Mouse (Mus musculus) adrenal gland, postnatal 14 days (tissue): Measurements from ENCODE around the gene Cerk. TPM values are rescaled to one million over a fixed set of nuclear protein-coding genes. Genes with fewer than 3 reads are reported as not detected.
"Not testable (repeated sequence)": the region's sequence is repeated elsewhere in the genome, so short reads cannot be mapped to it uniquely, and the experiment has no call there.

Experiments
- DNase-seq: peaks from one replicate; pipeline ENCODE4 v3.0.0; 2021; ENCODE audit warnings: mixed read lengths
- total RNA-seq: library from RNA; stranded (reverse); gene quantifications from 2 replicates; pipeline ENCODE4 v1.2.3, GENCODE M21; 2021

The Cerk gene
- total RNA-seq, 1 experiment from 2014 or later: 31.5 TPM

DNA sequence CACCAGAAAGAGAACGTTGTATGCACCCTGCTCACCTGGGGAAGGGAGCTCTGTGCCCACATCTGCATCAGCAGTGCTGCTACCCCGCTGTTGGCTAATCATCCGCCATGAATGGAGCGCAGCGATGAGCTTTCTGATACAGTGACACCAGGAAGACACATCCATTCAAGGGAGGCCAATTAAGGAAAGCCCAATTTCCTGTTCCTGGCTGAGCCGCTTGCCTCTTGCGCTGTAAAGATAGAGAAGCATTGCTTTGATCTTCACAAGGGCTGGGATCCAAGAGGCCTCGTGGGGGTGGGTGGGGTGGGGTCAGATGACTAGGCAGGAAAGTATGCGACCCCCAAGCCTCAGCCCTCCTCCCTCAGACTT, 72.6 kb downstream of the Cerk start:
- DNase-seq: no peak

DNA sequence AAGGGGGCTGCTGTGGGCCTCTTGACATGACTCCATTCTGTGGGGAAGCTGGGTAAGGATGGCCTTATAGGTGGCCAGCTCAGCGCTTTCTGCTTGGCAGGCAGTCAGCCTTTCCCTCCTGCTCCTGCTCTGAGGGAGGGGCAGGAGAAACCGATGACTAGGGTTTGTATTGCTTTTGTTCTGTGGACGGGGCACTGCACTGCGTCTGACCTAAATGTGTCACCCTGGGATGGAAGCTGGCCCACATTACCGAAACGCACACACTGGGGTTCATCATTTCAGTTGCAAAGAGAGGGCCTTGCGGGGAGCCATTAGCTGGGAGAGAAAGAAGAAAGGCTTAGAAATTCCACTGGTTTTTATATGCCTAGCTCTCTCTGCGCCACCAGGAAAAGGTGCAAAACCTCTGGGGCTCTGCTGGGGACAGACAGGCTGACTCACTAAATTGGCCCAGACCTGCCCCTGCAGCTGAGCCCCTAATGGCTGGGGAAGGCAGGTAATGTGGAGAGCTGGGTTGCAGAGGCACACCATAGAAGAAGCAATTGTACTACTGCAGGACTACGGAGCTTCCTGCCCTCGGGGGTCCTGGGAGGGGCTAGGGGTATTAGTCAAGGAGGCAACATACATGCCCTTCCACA, 73.1 kb downstream of the Cerk start:
- peak; percentile 71 for DNase-seq

DNA sequence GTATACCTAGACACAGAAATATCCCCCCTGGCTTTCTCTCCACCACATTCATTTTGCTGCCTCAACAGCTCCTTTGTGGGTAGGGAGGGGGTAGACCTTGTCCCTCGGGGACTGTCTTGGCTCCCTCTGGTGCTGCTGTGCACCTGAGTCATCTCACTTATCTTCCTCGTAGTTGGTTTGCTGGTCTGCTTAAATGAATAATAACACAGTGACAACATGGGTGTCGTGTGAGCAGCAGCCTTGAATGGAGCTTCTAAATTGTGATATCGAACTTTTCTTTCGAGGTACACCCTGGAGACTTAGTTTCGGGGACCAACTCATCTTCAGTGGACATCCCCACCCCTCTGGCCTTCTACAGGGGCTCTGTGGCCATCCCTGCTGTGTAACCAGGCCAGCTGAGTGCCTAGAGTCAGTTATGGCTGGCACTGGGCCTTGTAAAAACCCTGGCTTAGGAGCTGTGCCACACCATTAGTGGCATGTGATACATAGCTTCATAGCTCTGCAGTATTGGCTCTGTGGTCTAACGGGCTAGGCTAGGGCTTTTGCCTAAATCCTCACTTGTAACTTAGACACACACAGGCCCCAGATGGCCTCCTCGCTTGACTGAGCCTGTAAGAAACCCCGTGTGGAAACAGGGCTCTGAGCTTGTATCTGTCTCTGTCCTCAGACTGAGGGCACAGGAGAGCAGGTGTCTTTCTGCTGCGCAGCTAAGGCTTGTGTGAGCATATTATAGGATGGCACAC, 75.4 kb downstream of the Cerk start:
- no peak for DNase-seq

DNA sequence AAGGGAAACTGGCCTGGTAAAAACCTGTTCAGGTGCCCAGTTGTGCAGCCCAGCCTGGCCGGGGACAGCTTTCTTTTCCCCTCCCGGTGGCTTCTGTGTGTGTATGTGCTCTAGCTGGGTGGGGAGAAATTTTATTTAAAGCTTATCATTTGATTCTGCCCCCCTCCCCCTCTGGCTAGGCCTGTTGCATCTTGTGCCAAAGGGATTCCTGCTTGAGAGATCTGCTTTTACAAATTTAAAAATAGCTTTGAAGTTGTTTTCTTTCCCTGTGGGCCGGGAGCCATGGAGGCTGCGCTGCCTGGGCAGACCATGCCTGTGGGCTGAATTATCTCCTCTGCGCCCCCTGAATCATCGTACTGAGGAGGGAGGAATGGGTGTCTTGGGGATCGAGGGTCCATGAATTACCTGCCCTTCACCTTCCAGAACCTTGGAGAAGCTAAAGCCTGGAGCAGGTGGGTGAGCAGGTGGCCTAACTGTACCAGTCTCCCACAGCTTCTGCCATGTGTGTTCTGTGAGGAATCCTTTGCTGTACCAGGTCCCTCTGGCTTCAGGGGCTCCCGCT, 76.2 kb downstream of the Cerk start:
- peak; percentile 43 for DNase-seq

DNA sequence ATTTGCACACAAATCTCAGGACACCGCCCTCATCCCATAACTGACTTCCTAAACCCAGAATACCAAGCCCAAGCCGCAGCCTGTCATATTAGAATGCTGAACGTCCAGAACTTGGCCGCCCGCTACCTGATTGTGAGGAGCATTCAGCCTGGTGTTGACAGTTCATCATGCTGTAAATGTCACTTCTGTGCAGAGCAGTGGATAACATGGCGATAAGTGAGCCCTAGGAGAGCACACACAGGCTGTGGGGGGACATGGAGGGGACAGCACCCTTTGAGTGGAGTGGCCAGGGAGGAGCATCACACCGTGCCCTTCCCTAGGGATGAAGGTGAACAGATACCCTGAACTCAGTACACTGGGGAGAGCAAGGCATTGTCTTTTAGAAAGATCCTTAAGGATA, 76.7 kb downstream of the Cerk start:
- DNase-seq: no peak

DNA sequence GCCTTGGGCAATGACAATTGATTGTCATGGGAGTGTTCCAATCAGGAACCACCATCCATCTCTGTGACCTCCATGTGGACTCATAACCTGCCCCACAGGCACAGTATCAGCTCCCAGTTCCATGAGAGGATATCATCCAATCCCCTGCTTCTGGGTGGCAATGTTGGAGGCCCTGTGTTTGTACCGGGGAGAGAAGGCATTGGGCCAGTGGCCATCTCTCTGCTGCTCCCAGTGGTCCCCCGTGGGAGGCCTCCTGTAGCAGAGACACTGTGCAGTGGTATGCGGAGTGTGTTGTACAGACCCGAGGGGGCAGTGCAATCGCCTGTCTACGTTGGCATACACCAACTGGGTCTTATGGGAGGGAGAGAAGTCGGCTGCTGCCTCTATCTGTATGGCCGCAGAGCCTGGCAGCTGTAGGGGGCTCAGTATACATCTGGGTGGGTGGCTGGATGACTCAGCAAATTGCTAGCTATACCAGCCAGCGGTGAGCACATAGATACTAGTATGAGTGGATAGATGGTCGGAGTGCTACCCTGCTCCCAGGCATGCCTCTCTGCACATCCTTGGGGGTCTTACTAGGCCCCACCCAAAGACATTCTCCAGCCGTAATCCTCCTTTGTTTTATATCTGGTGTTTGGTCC, 78.0 kb downstream of the Cerk start:
- DNase-seq: no peak

DNA sequence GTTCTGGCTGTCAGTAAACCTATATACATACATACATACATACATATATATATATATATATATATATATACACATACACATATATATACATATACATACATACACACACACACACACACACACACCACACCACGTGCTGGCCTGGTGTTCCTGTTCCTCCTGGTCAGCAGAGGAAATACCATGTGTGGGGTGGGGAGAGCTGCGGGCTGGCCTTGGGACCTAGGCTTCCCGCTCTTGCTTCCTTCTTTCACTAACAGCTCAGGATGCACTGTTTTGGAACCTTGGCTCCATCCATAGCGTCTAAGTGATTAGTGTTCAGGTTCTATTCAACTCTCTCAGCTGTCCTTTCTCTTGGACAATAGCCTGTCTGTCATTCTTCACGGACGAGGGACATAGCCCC, 80.2 kb downstream of the Cerk start:
- DNase-seq: no peak

DNA sequence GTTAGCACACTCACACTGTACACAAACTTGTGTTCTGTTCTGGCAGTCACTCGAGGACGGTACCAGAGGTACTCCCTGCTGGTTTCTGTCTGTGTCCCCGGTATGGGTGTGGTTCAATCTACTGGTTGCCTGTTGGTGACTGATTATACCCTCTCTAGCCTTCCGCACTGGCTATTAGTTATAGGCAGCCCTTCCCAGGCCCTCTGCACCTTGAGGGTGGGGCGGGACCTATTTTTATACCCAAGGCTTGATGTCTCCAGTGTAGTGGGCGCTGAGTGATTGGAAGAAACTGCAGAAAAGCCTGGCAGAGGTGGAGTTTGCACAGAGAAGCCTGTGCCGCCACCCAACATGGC, 80.6 kb downstream of the Cerk start:
- DNase-seq: no peak

DNA sequence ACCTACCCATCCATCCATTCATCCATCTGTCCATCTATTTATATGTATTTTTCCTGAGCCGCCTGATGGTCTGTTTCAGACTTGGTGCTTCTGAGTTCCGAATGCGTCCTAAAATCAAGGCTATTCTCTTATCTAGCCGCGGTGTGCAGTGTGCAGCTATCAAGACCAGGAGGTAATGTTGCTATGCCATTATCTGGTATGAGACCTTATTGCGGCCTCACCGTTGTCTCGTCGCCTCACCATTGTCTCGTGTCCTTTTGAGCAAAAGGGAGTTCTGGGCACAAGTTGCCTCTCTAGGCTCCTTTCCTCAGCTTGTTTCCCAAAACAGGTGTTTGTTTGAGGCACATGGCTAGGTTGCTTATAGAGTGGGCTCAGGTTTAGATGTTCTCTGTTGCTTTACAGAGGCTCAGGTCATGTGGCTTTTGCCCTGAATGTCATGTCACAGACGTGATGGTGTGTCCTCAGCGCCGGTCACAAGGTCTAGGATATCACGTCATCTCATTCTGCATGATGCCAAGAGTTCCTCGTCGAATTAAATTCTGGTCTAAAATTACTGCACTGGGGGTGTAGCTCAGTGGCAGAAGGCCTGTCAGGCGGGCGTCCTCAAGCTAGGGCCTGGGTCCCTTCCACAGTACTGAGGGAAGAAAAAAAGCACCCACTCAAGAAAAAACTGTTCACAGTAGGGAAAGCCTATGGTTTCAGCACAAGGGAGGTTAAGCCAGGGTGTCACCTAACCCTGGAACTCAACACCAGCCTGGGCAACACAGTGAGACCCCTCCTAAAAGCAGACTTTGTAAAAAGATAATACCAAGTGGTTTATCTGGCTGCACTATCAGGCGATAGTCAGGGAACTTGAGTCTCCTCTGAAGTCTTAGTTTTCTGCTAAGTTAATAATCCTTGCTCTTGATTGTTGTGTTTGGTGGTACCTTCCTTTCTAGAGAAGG, 81.3 kb downstream of the Cerk start:
- DNase-seq: no peak

DNA sequence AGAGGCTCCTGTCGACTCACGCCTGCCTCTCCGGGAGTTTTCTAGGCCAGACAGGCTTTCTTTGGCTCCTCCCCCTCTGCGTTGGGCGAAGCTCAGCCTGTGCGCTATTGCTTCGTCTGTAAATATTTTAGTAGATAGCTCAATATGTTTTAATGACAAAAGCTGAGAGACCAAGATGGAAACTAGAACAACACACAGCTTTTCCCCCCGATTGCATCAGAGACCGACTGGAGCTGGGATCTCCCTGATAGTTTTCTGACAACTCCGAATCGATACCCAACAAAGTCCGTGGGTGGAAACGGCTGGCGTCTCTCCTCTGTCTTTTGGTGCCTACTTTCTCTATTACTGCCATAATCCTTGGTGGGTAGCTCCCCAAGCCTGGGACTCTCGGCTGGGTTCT, 83.6 kb downstream of the Cerk start:
- no peak for DNase-seq

DNA sequence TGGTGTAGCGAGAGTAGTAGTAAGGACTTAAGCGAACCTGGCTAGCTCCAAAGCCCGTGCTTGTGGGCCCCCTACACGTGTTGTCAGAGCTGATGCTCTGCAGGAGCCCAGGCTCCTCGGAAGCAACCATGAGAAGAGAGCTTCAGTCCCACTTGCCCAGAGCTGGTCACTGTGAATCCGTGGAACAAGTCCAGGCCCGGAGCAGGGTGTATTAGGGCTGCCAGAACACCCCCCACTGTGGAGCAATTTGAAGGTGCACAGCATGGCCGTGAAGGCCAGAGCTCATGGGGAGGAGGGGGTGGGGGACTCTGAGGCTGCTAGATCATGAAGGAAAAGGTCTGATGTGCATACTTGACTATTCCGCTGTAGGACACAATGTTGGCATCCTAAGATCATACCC, 84.4 kb downstream of the Cerk start:
- DNase-seq: no peak

DNA sequence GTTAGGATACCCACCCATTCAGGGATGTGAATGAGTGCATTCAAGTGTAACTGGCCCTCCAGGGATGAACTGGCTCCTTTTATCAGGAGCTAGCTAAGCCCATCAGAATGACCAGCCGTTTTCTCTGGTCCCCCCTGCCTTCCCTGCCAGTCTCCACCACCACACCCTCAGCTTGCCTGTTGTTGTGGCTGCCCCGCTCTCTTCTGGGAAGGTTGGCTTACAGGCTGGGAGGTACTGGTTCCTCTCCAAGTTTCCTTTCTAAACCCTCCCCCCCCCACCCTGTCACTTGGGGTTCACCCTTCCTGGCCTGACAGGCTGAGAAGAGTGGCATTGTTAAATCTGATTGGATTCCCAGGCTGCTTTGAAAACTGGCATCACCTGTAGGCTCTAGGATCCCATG, 88.1 kb downstream of the Cerk start:
- DNase-seq: no peak

DNA sequence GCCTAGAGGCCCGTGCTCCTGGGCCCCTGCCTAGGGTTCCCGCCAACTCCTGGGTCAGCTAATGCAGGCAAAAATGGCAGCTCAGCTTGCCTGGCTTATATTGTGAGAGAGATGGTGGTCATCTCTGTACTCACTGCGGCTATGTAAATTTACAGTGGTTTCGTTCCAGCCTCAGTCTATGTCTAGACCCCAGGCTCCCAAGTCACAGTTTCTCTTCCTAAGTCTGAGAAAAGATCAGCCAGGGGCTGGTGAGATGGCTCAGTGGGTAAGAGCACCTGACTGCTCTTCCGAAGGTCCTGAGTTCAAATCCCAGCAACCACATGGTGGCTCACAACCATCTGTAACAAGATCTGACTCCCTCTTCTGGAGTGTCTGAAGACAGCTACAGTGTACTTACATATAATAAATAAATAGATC, 89.3 kb downstream of the Cerk start:
- DNase-seq: not testable (repeated sequence)

DNA sequence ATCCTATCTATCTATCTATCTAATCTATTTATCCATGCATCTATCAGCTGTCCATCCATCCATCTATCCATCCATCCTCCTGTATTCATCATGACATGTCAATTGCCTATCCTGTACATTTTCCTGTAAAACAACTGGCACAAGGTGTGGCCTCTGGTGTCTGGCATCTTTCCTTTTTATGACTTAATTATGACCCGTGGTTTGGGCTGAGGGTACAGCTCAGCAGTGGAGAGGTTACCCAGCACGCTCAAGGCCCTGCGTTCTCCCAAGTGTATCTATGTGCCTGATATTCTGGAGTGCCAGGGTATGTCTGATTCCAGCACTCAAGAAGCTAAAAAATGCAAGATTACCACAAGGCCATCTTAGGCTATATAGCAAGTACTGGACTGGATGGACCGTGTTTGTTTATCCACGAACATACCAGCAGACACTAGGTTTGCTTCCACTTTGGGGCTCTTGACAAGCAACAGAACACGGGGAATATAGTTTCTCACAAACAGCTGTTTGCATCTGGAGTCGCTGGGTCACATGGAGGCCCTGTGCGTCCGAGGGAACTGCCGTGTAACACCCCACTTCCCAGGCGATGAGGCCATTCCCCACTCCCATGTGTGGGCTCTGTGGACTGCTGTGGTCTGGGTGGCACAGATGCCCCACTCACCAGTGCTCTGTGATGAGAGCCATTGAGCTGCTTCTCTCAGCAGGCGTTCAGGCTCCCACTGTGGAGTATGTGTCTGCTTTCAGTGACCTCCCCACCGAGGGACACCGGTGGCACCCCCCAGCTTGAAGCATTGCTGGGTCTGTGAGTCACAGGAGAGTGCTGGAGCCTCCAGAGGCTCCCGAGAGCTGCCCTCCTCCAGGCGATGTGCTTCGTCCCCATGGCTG, 90.0 kb downstream of the Cerk start:
- no peak for DNase-seq

DNA sequence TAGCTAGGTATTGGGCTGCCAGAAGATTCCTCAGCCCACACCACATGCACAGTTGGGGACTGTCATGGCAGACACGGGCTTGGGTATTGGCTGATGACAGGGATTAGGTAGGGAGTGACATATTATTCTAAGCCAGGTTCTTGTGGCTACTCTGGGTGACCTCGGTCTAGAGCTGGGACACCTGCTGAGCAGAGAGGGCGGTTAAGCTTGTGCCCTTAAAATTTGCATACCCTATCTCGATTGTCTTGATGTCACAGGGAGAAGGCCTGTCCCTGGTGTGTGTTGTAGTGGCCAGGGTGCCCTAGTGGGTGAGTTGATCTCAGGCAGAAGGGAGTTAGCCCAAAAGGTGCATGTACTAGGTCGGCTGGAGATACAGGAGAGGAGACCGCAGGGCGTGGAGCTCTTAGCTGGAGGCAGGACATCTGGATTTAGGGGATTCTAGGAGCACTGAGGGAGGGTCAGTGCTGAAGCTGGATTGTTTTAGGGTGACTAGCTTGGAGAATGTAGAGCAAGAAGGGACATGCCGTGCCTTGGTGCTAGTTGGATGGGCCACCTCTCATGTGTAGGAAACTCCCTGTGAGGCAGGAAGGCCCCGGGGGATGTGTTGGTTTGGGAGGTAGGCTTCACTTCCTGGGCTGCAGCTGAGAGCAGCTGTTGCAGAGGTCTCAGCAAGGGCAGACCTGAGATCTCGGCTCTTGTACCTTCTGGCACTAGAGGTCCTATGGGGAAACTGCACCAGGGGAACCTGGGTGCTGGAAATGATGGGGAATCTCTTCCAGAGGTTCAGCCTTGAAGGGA, 91.4 kb downstream of the Cerk start:
- no peak for DNase-seq

DNA sequence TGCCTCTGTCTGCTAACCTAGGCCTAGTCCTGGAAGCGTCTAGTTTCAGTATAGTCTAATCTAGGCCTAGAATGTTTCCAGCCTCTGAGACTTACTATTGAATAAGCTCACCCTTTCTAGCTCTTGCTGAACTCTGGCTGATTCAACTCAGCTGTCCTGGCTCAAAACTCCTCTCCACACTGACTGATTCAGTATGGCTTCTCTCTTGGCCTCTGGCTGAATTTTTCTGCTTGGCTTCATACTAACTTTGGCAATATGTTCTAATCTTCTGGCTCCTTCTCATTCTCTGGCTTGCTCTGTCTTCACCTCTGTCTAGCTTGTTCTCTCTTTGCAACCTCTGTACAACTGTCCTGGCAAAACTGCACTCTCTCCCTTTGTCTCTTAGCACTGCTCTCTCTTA, 92.7 kb downstream of the Cerk start:
- DNase-seq: no peak

DNA sequence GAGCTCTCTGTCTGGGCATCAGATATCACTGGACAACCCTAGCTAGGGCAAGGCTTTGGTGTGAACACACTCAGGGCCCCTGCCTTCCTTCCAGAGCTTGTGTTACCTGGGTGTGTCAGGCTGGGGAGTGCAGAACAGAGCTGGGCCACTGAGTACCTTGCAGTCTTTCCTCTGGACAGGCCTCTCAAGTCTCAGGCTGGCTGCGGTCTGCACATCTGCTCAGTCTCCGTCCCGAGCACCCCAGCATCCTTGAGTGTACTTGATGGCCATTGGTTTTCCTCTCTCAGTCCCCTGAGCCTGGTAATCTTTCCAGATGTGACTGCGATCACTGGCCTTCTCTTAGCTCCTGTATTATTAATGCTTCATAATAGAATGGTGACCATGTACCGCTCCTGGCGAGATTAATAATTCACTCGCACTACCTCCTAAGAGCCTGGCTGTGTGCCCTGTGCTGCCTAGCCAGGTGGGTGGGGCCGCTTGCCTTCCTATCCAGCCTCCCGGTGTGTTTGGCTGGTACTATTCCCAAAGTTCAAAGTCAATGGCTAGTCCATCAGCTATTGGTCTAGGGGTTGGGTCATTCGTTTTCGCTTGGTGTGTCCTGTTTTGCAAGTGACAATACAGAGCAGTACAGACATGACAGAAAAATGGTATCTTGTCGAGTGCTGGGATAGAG, 93.8 kb downstream of the Cerk start:
- no peak for DNase-seq

DNA sequence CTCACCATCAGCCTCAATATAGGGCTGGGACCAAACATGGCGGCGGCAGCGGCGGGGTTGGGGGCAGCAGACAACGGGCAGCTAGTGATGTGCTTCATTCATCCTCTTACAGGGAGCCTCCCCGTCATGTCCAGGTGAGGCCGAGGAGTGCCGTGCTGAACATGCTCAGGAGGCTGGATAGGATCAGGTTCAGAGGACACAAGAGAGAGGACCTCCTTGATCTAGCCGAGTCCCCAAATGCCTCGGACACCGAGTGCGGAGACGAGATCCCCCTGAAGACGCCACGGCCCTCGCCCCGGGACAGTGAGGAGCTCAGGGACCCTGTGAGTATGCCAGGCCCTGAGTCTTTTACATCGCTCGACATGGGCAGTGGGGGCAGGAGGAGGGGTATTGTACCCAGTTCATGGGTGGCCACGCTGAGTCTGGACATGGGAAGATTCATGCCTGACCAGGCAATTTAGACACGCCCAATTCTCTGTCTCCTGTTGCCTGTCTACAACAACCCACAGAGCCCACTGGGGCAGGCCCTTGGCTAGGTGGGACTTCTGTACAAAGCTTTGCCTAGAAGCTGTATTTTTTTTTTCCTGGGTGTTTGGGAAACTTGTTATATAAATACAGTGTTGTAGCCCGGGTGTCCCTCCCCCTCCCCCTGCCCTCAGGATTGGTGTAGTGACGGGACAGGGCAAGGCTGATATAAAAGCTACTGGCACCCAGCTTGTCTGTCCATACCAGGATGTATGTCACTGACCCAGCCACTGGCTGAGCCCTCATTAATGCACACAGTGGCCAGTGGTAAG, 94.5 kb downstream of the Cerk start:
- no peak for DNase-seq

DNA sequence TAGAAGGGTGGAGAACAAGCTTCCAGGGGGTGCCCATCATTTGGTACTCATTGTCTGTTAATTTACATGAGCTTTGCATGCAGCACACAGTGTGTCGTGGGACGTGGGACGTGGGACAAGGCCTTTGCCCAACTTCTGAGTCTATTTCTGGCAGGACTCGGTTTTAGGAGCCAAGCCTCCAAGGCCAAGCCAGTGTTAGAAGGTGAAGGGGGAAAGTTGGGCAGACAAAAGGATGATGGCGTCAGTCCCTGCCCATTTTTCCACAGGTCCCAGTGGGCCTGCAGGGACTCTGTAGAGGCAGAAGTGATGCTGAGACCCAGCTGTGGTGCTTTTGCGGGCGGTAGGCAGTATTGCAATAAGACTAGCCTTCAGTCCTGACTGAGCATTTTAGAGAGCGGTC, 95.4 kb downstream of the Cerk start:
- DNase-seq: no peak
